Mouse (Mus musculus) ES-Bruce4 (cell line): ENCODE data around the gene Lhx3. TPM values are rescaled to one million over a fixed set of nuclear protein-coding genes. Genes with fewer than 3 reads are reported as not detected.

Source experiments
- H3K27ac ChIP-seq: 2 replicates; pipeline ENCODE4 v1.5.1; 2012; ENCODE audit warnings: low read length, inconsistent platforms; ENCODE audit not compliant: insufficient read depth
- H3K27me3 ChIP-seq: 2 replicates; pipeline ENCODE4 v1.6.1; 2012; ENCODE audit warnings: mild to moderate bottlenecking, low read length, inconsistent platforms; ENCODE audit not compliant: control insufficient read depth, poor library complexity, insufficient read depth, severe bottlenecking
- H3K36me3 ChIP-seq: 2 replicates; pipeline ENCODE4 v1.6.1; 2012; ENCODE audit warnings: inconsistent platforms, mild to moderate bottlenecking, low read length, moderate library complexity; ENCODE audit not compliant: control insufficient read depth, poor library complexity, insufficient read depth, severe bottlenecking
- H3K4me1 ChIP-seq: one replicate; pipeline ENCODE4 v1.8.1; 2011; ENCODE audit warnings: low read length; ENCODE audit not compliant: control insufficient read depth, insufficient read depth
- H3K4me3 ChIP-seq: 2 replicates; pipeline ENCODE4 v1.5.1; 2011; ENCODE audit warnings: low read depth, mild to moderate bottlenecking, low read length
- H3K9ac ChIP-seq: 2 replicates; pipeline ENCODE4 v1.6.1; 2012; ENCODE audit warnings: low read depth, mild to moderate bottlenecking, inconsistent platforms; ENCODE audit not compliant: poor library complexity, severe bottlenecking
- H3K9me3 ChIP-seq: replicated peaks from 2 replicates; pipeline ENCODE4 v1.6.1; 2012; ENCODE audit warnings: mild to moderate bottlenecking, low read length, inconsistent platforms; ENCODE audit not compliant: control insufficient read depth, poor library complexity, insufficient read depth, severe bottlenecking
- CTCF ChIP-seq: IDR thresholded peaks from one replicate; pipeline ENCODE4 v1.8.1; 2011; ENCODE audit warnings: low read depth, low read length
- EP300 ChIP-seq: IDR thresholded peaks from 2 replicates; pipeline ENCODE4 v1.6.1; 2011; ENCODE audit warnings: low read depth, low read length; ENCODE audit not compliant: insufficient read depth
- POLR2A ChIP-seq: IDR thresholded peaks from one replicate; pipeline ENCODE4 v1.8.1; 2011; ENCODE audit warnings: low read length; ENCODE audit not compliant: insufficient read depth
- polyA plus RNA-seq: library from polyadenylated mRNA; stranded (reverse); fragments of >200 nt; gene quantifications from 2 replicates; pipeline ENCODE4 v1.2.4, GENCODE M21; 2011; ENCODE audit warnings: low read depth; ENCODE audit not compliant: missing spikeins, insufficient read depth, insufficient read length

The Lhx3 gene
- polyA plus RNA-seq, 1 experiment: not detected

GRCm38 (mm10) chr2:26240330-26240729 lies 32.2 kb upstream of the Lhx3 start:
- H3K9ac ChIP-seq: no peak overlapping the region
- no peak overlapping the region for H3K4me3 ChIP-seq
- TF ChIP-seq CTCF: no peak
- no peak for TF ChIP-seq POLR2A
- no peak for TF ChIP-seq EP300
- H3K27me3 ChIP-seq: no peaks in the 10 kb centered on the region
- H3K4me1 ChIP-seq: no peaks in the 10 kb centered on the region
- H3K9me3 ChIP-seq: no peaks in the 10 kb centered on the region
- H3K27ac ChIP-seq: no peak overlapping the region
- no peaks in the 10 kb centered on the region for H3K36me3 ChIP-seq

GRCm38 (mm10) chr2:26237290-26237782 lies 29.2 kb upstream of the Lhx3 start, which contains the start of gene Qsox2:
Gene Qsox2, minus strand, starts transcription at chr2:26237525.
- Histone ChIP-seq H3K9ac (peak within 1 kb of the TSS; percentile 58), H3K4me3 (peak within 1 kb of the TSS; percentile 91)
- TF ChIP-seq CTCF (no peak), EP300 (peak; percentile 39; the same call in 1 of the 2 replicates), POLR2A (no peak)

GRCm38 (mm10) chr2:26236681-26237289 lies 28.7 kb upstream of the Lhx3 start:
- no peak for TF ChIP-seq CTCF
- TF ChIP-seq POLR2A: no peak
- no peak for TF ChIP-seq EP300
- H3K27ac ChIP-seq: no peak overlapping the region
- H3K36me3 ChIP-seq: no peaks in the 10 kb centered on the region
- peak overlapping the region; percentile 91 for H3K4me3 ChIP-seq
- no peaks in the 10 kb centered on the region for H3K27me3 ChIP-seq
- H3K4me1 ChIP-seq: no peaks in the 10 kb centered on the region
- H3K9ac ChIP-seq: peak overlapping the region; percentile 58
- H3K9me3 ChIP-seq: no peaks in the 10 kb centered on the region

More at GRCm38 (mm10) chr2:26237290-26237782, 29.2 kb upstream of the Lhx3 start, which contains the start of gene Qsox2:
- no peaks in the 10 kb centered on the region for H3K4me1 ChIP-seq
- H3K27ac ChIP-seq: no peak within 1 kb of the TSS
- H3K27me3 ChIP-seq: no peaks in the 10 kb centered on the region
- no peaks in the 10 kb centered on the region for H3K9me3 ChIP-seq
- no peaks in the 10 kb centered on the region for H3K36me3 ChIP-seq

- Histone ChIP-seq H3K4me1 (no peaks in the 10 kb centered on the region), H3K27me3 (no peaks in the 10 kb centered on the region), H3K27ac (no peak overlapping the region), H3K4me3 (no peak overlapping the region), H3K36me3 (no peaks in the 10 kb centered on the region), H3K9me3 (no peaks in the 10 kb centered on the region), H3K9ac (no peak overlapping the region)
- no peak for TF ChIP-seq EP300
- TF ChIP-seq CTCF: no peak
- no peak for TF ChIP-seq POLR2A
Measured at GRCm38 (mm10) chr2:26234771-26235170, 26.7 kb upstream of the Lhx3 start.

- Histone ChIP-seq H3K27me3 (no peaks in the 10 kb centered on the region), H3K4me1 (no peaks in the 10 kb centered on the region), H3K27ac (no peak overlapping the region), H3K4me3 (no peak overlapping the region), H3K9me3 (no peaks in the 10 kb centered on the region), H3K9ac (no peak overlapping the region), H3K36me3 (no peaks in the 10 kb centered on the region)
- TF ChIP-seq POLR2A (no peak), CTCF (no peak), EP300 (no peak)
Measured at GRCm38 (mm10) chr2:26234253-26234652, 26.2 kb upstream of the Lhx3 start.

- Histone ChIP-seq H3K4me1 (no peaks in the 10 kb centered on the region), H3K36me3 (no peaks in the 10 kb centered on the region)
Measured at GRCm38 (mm10) chr2:26231366-26231765, 23.3 kb upstream of the Lhx3 start.

More at GRCm38 (mm10) chr2:26231366-26231765, 23.3 kb upstream of the Lhx3 start:
- Histone ChIP-seq H3K27ac (no peak overlapping the region), H3K9me3 (no peaks in the 10 kb centered on the region), H3K27me3 (no peaks in the 10 kb centered on the region), H3K9ac (no peak overlapping the region), H3K4me3 (no peak overlapping the region)
- no peak for TF ChIP-seq POLR2A
- no peak for TF ChIP-seq CTCF
- TF ChIP-seq EP300: no peak
